Mouse (Mus musculus) stomach, embryonic 14.5 days (tissue): ENCODE results near the gene Surf6. TPM values are rescaled to one million over a fixed set of nuclear protein-coding genes. Genes with fewer than 3 reads are reported as not detected.

Experiments
- polyA plus RNA-seq: library from polyadenylated mRNA; unstranded; fragments of >200 nt; fragmentation: Nextera tagmentation; extraction: Ambion mirVana; gene quantifications from 2 replicates; pipeline ENCODE4 v1.2.1, GENCODE M21; 2014

Surf6 gene
- polyA plus RNA-seq, 1 experiment from 2014 or later, result 18.4 TPM

Other genes with a start within 250 kb of the Surf6 start
- gene Lcn4, start 231.6 kb downstream of the Surf6 start, polyA plus RNA-seq, result not detected in 2 replicates
- not detected in 2 replicates for gene Abo, start 37.9 kb downstream of the Surf6 start, polyA plus RNA-seq
- 30.3 and 31.1 TPM in 2 replicates for gene Med22, start 7.8 kb upstream of the Surf6 start, polyA plus RNA-seq
- 712 and 713 TPM in 2 replicates for gene Rpl7a, start 7.9 kb upstream of the Surf6 start, polyA plus RNA-seq
- 33.2 and 36.8 TPM in 2 replicates for gene Surf2, start 13.5 kb upstream of the Surf6 start, polyA plus RNA-seq
- 50.4 and 52.4 TPM in 2 replicates for gene Surf1, start 13.7 kb upstream of the Surf6 start, polyA plus RNA-seq
- gene Surf4, start 31.0 kb upstream of the Surf6 start, polyA plus RNA-seq, result 199 and 218 TPM in 2 replicates
- 0.11 and 0.25 TPM in 2 replicates for gene Stkld1, start 31.2 kb upstream of the Surf6 start, polyA plus RNA-seq
- 45.2 and 45.3 TPM in 2 replicates for gene Rexo4, start 61.5 kb upstream of the Surf6 start, polyA plus RNA-seq
- gene Adamts13, start 70.5 kb upstream of the Surf6 start, polyA plus RNA-seq, result 0.07 TPM in 1 of 2 replicates, not detected in the other
- 59.2 and 62.6 TPM in 2 replicates for gene Cacfd1, start 107.0 kb upstream of the Surf6 start, polyA plus RNA-seq
- 0.84 and 1.7 TPM in 2 replicates for gene Slc2a6, start 125.1 kb upstream of the Surf6 start, polyA plus RNA-seq
- not detected in 2 replicates for gene Mymk, start 169.3 kb upstream of the Surf6 start, polyA plus RNA-seq
- gene Adamtsl2, start 176.5 kb upstream of the Surf6 start, polyA plus RNA-seq, result 2.1 and 3.2 TPM in 2 replicates
- not detected in 2 replicates for gene Fam163b, start 239.6 kb upstream of the Surf6 start, polyA plus RNA-seq